Mouse (Mus musculus): Measurements from ENCODE around the gene Nlgn1. TPM values are rescaled to one million over a fixed set of nuclear protein-coding genes. Genes with fewer than 3 reads are reported as not detected.

The Nlgn1 gene
- polyA plus RNA-seq, 1 experiment from 2014 or later, result 3.2 TPM

GRCm38 (mm10) chr3:25658006-25658405 is 674.3 kb downstream of the Nlgn1 start:
- no peaks in the 10 kb centered on the region for H3K27me3 ChIP-seq (replicated peaks; ENCODE audit: control insufficient read depth, insufficient read depth, low read length)
- H3K4me3 ChIP-seq (ENCODE audit: low read depth, low read length), result no peak overlapping the region
- H3K9me3 ChIP-seq (ENCODE audit: control insufficient read depth, low read length), result no peaks in the 10 kb centered on the region
- H3K27ac ChIP-seq (replicated peaks; ENCODE audit: low read depth, low read length), result no peak overlapping the region
- H3K36me3 ChIP-seq (ENCODE audit: control insufficient read depth, insufficient read depth, low read length), result no peaks in the 10 kb centered on the region
- no peak overlapping the region for H3K9ac ChIP-seq (ENCODE audit: low read depth, low read length)
- DNase-seq (ENCODE audit: low spot score) (no peak), ATAC-seq (ENCODE audit: low read depth) (no peak)
- no peaks in the 10 kb centered on the region for H3K4me1 ChIP-seq (ENCODE audit: control insufficient read depth, insufficient read depth, low read length)
- 90% methylated on average over 14 of the region's 14 CpGs for WGBS
- no peak overlapping the region for H3K4me2 ChIP-seq (ENCODE audit: low read depth, low read length)

GRCm38 (mm10) chr3:25657074-25657473 is 675.2 kb downstream of the Nlgn1 start:
- DNase-seq (ENCODE audit: low spot score) (no peak), ATAC-seq (ENCODE audit: low read depth) (no peak)
- Histone ChIP-seq H3K4me2 (ENCODE audit: low read depth, low read length) (no peak overlapping the region), H3K27ac (replicated peaks; ENCODE audit: low read depth, low read length) (no peak overlapping the region), H3K36me3 (ENCODE audit: control insufficient read depth, insufficient read depth, low read length) (no peaks in the 10 kb centered on the region), H3K9me3 (ENCODE audit: control insufficient read depth, low read length) (no peaks in the 10 kb centered on the region), H3K4me3 (ENCODE audit: low read depth, low read length) (no peak overlapping the region), H3K4me1 (ENCODE audit: control insufficient read depth, insufficient read depth, low read length) (no peaks in the 10 kb centered on the region), H3K9ac (ENCODE audit: low read depth, low read length) (no peak overlapping the region), H3K27me3 (replicated peaks; ENCODE audit: control insufficient read depth, insufficient read depth, low read length) (no peaks in the 10 kb centered on the region)
- WGBS, result 85% methylated on average over 11 of the region's 11 CpGs

- H3K4me3 ChIP-seq (ENCODE audit: low read depth, low read length), result no peak overlapping the region
- H3K27me3 ChIP-seq (replicated peaks; ENCODE audit: control insufficient read depth, insufficient read depth, low read length), result no peaks in the 10 kb centered on the region
- ATAC-seq (ENCODE audit: low read depth), result no peak
- no peak overlapping the region for H3K9ac ChIP-seq (ENCODE audit: low read depth, low read length)
- H3K9me3 ChIP-seq (ENCODE audit: control insufficient read depth, low read length), result no peaks in the 10 kb centered on the region
- no peak overlapping the region for H3K27ac ChIP-seq (replicated peaks; ENCODE audit: low read depth, low read length)
- H3K36me3 ChIP-seq (ENCODE audit: control insufficient read depth, insufficient read depth, low read length), result no peaks in the 10 kb centered on the region
- DNase-seq (ENCODE audit: low spot score), result peak; percentile 52
- WGBS, result 84% methylated on average over 4 of the region's 4 CpGs
- no peaks in the 10 kb centered on the region for H3K4me1 ChIP-seq (ENCODE audit: control insufficient read depth, insufficient read depth, low read length)
- no peak overlapping the region for H3K4me2 ChIP-seq (ENCODE audit: low read depth, low read length)
These were observed 679.2 kb downstream of the Nlgn1 start for GRCm38 (mm10) chr3:25653010-25653409.

GRCm38 (mm10) chr3:25645895-25646691 is 686.2 kb downstream of the Nlgn1 start:
- no peak overlapping the region for H3K9ac ChIP-seq (ENCODE audit: low read depth, low read length)
- no peak for ATAC-seq (ENCODE audit: low read depth)
- H3K4me2 ChIP-seq (ENCODE audit: low read depth, low read length), result no peak overlapping the region
- H3K4me3 ChIP-seq (ENCODE audit: low read depth, low read length), result no peak overlapping the region
- H3K27me3 ChIP-seq (replicated peaks; ENCODE audit: control insufficient read depth, insufficient read depth, low read length), result no peaks in the 10 kb centered on the region
- H3K36me3 ChIP-seq (ENCODE audit: control insufficient read depth, insufficient read depth, low read length), result no peaks in the 10 kb centered on the region
- H3K9me3 ChIP-seq (ENCODE audit: control insufficient read depth, low read length), result no peaks in the 10 kb centered on the region
- 55% methylated on average over 4 of the region's 4 CpGs for WGBS
- no peaks in the 10 kb centered on the region for H3K4me1 ChIP-seq (ENCODE audit: control insufficient read depth, insufficient read depth, low read length)
- no peak for DNase-seq (ENCODE audit: low spot score)
- no peak overlapping the region for H3K27ac ChIP-seq (replicated peaks; ENCODE audit: low read depth, low read length)

- H3K9me3 ChIP-seq (ENCODE audit: control insufficient read depth, low read length), result no peaks in the 10 kb centered on the region
- peak; percentile 30 for DNase-seq (ENCODE audit: low spot score)
- no peak overlapping the region for H3K4me3 ChIP-seq (ENCODE audit: low read depth, low read length)
- no peaks in the 10 kb centered on the region for H3K4me1 ChIP-seq (ENCODE audit: control insufficient read depth, insufficient read depth, low read length)
- no peak overlapping the region for H3K4me2 ChIP-seq (ENCODE audit: low read depth, low read length)
- no peaks in the 10 kb centered on the region for H3K36me3 ChIP-seq (ENCODE audit: control insufficient read depth, insufficient read depth, low read length)
- H3K27me3 ChIP-seq (replicated peaks; ENCODE audit: control insufficient read depth, insufficient read depth, low read length), result no peaks in the 10 kb centered on the region
- no peak overlapping the region for H3K27ac ChIP-seq (replicated peaks; ENCODE audit: low read depth, low read length)
- no peak for ATAC-seq (ENCODE audit: low read depth)
- H3K9ac ChIP-seq (ENCODE audit: low read depth, low read length), result no peak overlapping the region
- 22% methylated on average over 2 of the region's 2 CpGs for WGBS
These were observed 703.1 kb downstream of the Nlgn1 start for GRCm38 (mm10) chr3:25629198-25629597.

- H3K27me3 ChIP-seq (replicated peaks; ENCODE audit: control insufficient read depth, insufficient read depth, low read length), result no peaks in the 10 kb centered on the region
- WGBS, result 36% methylated on average over 1 of the region's 1 CpGs
- no peak overlapping the region for H3K4me2 ChIP-seq (ENCODE audit: low read depth, low read length)
- no peak overlapping the region for H3K27ac ChIP-seq (replicated peaks; ENCODE audit: low read depth, low read length)
- H3K9ac ChIP-seq (ENCODE audit: low read depth, low read length), result no peak overlapping the region
- ATAC-seq (ENCODE audit: low read depth), result no peak
- DNase-seq (ENCODE audit: low spot score), result no peak
- H3K9me3 ChIP-seq (ENCODE audit: control insufficient read depth, low read length), result no peaks in the 10 kb centered on the region
- no peaks in the 10 kb centered on the region for H3K36me3 ChIP-seq (ENCODE audit: control insufficient read depth, insufficient read depth, low read length)
- H3K4me3 ChIP-seq (ENCODE audit: low read depth, low read length), result no peak overlapping the region
- H3K4me1 ChIP-seq (ENCODE audit: control insufficient read depth, insufficient read depth, low read length), result no peaks in the 10 kb centered on the region
These were observed 725.7 kb downstream of the Nlgn1 start for GRCm38 (mm10) chr3:25606597-25606996.

GRCm38 (mm10) chr3:25597513-25597912 is 734.7 kb downstream of the Nlgn1 start:
- no peaks in the 10 kb centered on the region for H3K9me3 ChIP-seq (ENCODE audit: control insufficient read depth, low read length)
- WGBS, result 45% methylated on average over 5 of the region's 5 CpGs
- H3K27me3 ChIP-seq (replicated peaks; ENCODE audit: control insufficient read depth, insufficient read depth, low read length), result no peaks in the 10 kb centered on the region

GRCm38 (mm10) chr3:25575526-25575925 is 756.7 kb downstream of the Nlgn1 start:
- no peaks in the 10 kb centered on the region for H3K27me3 ChIP-seq (replicated peaks; ENCODE audit: control insufficient read depth, insufficient read depth, low read length)
- WGBS, result 73% methylated on average over 5 of the region's 5 CpGs
- no peak overlapping the region for H3K4me2 ChIP-seq (ENCODE audit: low read depth, low read length)

More at GRCm38 (mm10) chr3:25597513-25597912, 734.7 kb downstream of the Nlgn1 start:
- Histone ChIP-seq H3K9ac (ENCODE audit: low read depth, low read length) (no peak overlapping the region), H3K4me3 (ENCODE audit: low read depth, low read length) (no peak overlapping the region), H3K4me1 (ENCODE audit: control insufficient read depth, insufficient read depth, low read length) (no peaks in the 10 kb centered on the region), H3K36me3 (ENCODE audit: control insufficient read depth, insufficient read depth, low read length) (no peaks in the 10 kb centered on the region), H3K4me2 (ENCODE audit: low read depth, low read length) (no peak overlapping the region), H3K27ac (replicated peaks; ENCODE audit: low read depth, low read length) (no peak overlapping the region)
- ATAC-seq (ENCODE audit: low read depth), result no peak
- peak; percentile 10 for DNase-seq (ENCODE audit: low spot score)

GRCm38 (mm10) chr3:25574840-25575239 is 757.4 kb downstream of the Nlgn1 start:
- Histone ChIP-seq H3K9ac (ENCODE audit: low read depth, low read length) (no peak overlapping the region), H3K4me2 (ENCODE audit: low read depth, low read length) (no peak overlapping the region), H3K27me3 (replicated peaks; ENCODE audit: control insufficient read depth, insufficient read depth, low read length) (no peaks in the 10 kb centered on the region), H3K36me3 (ENCODE audit: control insufficient read depth, insufficient read depth, low read length) (no peaks in the 10 kb centered on the region), H3K27ac (replicated peaks; ENCODE audit: low read depth, low read length) (no peak overlapping the region), H3K9me3 (ENCODE audit: control insufficient read depth, low read length) (no peaks in the 10 kb centered on the region), H3K4me1 (ENCODE audit: control insufficient read depth, insufficient read depth, low read length) (no peaks in the 10 kb centered on the region), H3K4me3 (ENCODE audit: low read depth, low read length) (no peak overlapping the region)
- 76% methylated on average over 3 of the region's 3 CpGs for WGBS
- DNase-seq (ENCODE audit: low spot score), result no peak
- ATAC-seq (ENCODE audit: low read depth), result no peak

More at GRCm38 (mm10) chr3:25575526-25575925, 756.7 kb downstream of the Nlgn1 start:
- Histone ChIP-seq H3K27ac (replicated peaks; ENCODE audit: low read depth, low read length) (no peak overlapping the region), H3K9me3 (ENCODE audit: control insufficient read depth, low read length) (no peaks in the 10 kb centered on the region), H3K9ac (ENCODE audit: low read depth, low read length) (no peak overlapping the region), H3K4me1 (ENCODE audit: control insufficient read depth, insufficient read depth, low read length) (no peaks in the 10 kb centered on the region), H3K36me3 (ENCODE audit: control insufficient read depth, insufficient read depth, low read length) (no peaks in the 10 kb centered on the region), H3K4me3 (ENCODE audit: low read depth, low read length) (no peak overlapping the region)
- ATAC-seq (ENCODE audit: low read depth), result no peak
- DNase-seq (ENCODE audit: low spot score), result no peak

Data from embryonic facial prominence, embryonic 14.5 days (tissue).